Mouse (Mus musculus) lung, postnatal 10 days (tissue): ENCODE measurements around the gene Rpl21.
"Not testable (repeated sequence)": the region's sequence is repeated elsewhere in the genome, so short reads cannot be mapped to it uniquely, and the experiment has no call there.

ENCODE experiments used
- DNase-seq: peaks from one replicate; pipeline ENCODE4 v3.0.0; 2021

The Rpl21 gene

GRCm38 (mm10) chr5:146872981-146873631 is 40.4 kb downstream of the Rpl21 start:
- no peak for DNase-seq

- DNase-seq: no peak
Measured at GRCm38 (mm10) chr5:146876024-146876423, 43.3 kb downstream of the Rpl21 start.

GRCm38 (mm10) chr5:146877882-146878281 is 45.2 kb downstream of the Rpl21 start:
- DNase-seq: not testable (repeated sequence)

- no peak for DNase-seq
Measured at GRCm38 (mm10) chr5:146882261-146882660, 49.6 kb downstream of the Rpl21 start.

- DNase-seq: no peak
Measured at GRCm38 (mm10) chr5:146883053-146883452, 50.4 kb downstream of the Rpl21 start.

GRCm38 (mm10) chr5:146883486-146884272 is 51.0 kb downstream of the Rpl21 start:
- DNase-seq: no peak
